Comparison of ENCODE assay signal across 7 mouse cellular contexts in genomic region chr10:81568381-81569191, GRCm38 (mm10). TPM values are rescaled to one million over a fixed set of nuclear protein-coding genes. Genes with fewer than 3 reads are reported as not detected.
DNase-seq lines count a peak whose midpoint lies in the region; ATAC-seq lines count a peak whose summit lies in the region.

No protein-coding gene starts in this region.

- ATAC-seq in hindbrain, embryonic 14.5 days (ENCODE audit: low FRiP score): no peak
- ATAC-seq in liver, embryonic 11.5 days (replicated peaks; ENCODE audit: low FRiP score): no peak

- peaks cover 43% of the 10 kb centered on the region for H3K4me1 ChIP-seq in hindbrain, embryonic 14.5 days (replicated peaks; ENCODE audit: control insufficient read depth, insufficient read depth, low read length)
- H3K4me1 ChIP-seq in liver, embryonic 11.5 days (replicated peaks; ENCODE audit: control insufficient read depth, insufficient read depth, low read length): peaks cover 64% of the 10 kb centered on the region

- no peak overlapping the region for H3K27ac ChIP-seq in hindbrain, embryonic 14.5 days
- H3K27ac ChIP-seq in liver, embryonic 11.5 days (ENCODE audit: low read depth, low read length): peak overlapping the region; percentile 35; the same call in 1 of the 2 replicates

- peak; percentile 71 for DNase-seq in NIH3T3 (ENCODE audit: low read depth)
- DNase-seq in adrenal gland, adult 8-10 months: peak; percentile 73
- peak; percentile 55 for DNase-seq in hindbrain, embryonic 14.5 days (ENCODE audit: low spot score)
- peak; percentile 65 for DNase-seq in liver, embryonic 11.5 days (ENCODE audit: low spot score)
- DNase-seq in retina, postnatal 1 day: peak; percentile 88
- DNase-seq in right cerebral cortex, adult 2 months (ENCODE audit: low spot score in 2 of 2): no peak
- no peak for DNase-seq in gastrocnemius, postnatal 36 days

- H3K9me3 ChIP-seq in hindbrain, embryonic 14.5 days (ENCODE audit: control insufficient read depth, low read length): no peaks in the 10 kb centered on the region
- no peaks in the 10 kb centered on the region for H3K9me3 ChIP-seq in liver, embryonic 11.5 days (ENCODE audit: control insufficient read depth, low read length)

- intact Hi-C loops in gastrocnemius, postnatal 36 days (cut with DNase I): no loop called here

- 10% methylated on average over 16 of the region's 16 CpGs for WGBS in hindbrain, embryonic 14.5 days
- WGBS in liver, embryonic 11.5 days: 21% methylated on average over 16 of the region's 16 CpGs

- H3K4me2 ChIP-seq in hindbrain, embryonic 14.5 days (replicated peaks): peak overlapping the region; percentile 15; the same call in 1 of the 2 replicates
- peak overlapping the region; percentile 31; the same call in 1 of the 2 replicates for H3K4me2 ChIP-seq in liver, embryonic 11.5 days

- H3K4me3 ChIP-seq in hindbrain, embryonic 14.5 days (replicated peaks; ENCODE audit: low read length): no peak overlapping the region
- no peak overlapping the region for H3K4me3 ChIP-seq in liver, embryonic 11.5 days (ENCODE audit: low read depth, low read length)

- no peak overlapping the region for H3K9ac ChIP-seq in hindbrain, embryonic 14.5 days
- no peak overlapping the region; the same call in 1 of the 2 replicates for H3K9ac ChIP-seq in liver, embryonic 11.5 days (ENCODE audit: low read depth, low read length)

- peaks cover 35% of the 10 kb centered on the region for H3K36me3 ChIP-seq in hindbrain, embryonic 14.5 days (replicated peaks; ENCODE audit: control insufficient read depth, insufficient read depth)
- H3K36me3 ChIP-seq in liver, embryonic 11.5 days (ENCODE audit: control insufficient read depth, insufficient read depth, low read length): peaks cover 18% of the 10 kb centered on the region

- H3K27me3 ChIP-seq in hindbrain, embryonic 14.5 days (ENCODE audit: control insufficient read depth, insufficient read depth, low read length): peaks cover 50% of the 10 kb centered on the region
- H3K27me3 ChIP-seq in liver, embryonic 11.5 days (replicated peaks; ENCODE audit: control insufficient read depth, insufficient read depth, low read length): peaks cover 9% of the 10 kb centered on the region

RNA-seq across cellular contexts. Expression of gene Tle2, which starts 5.8 kb away (rescaled TPM):
- total RNA-seq in adrenal gland, adult 8-10 months (2022): 100 to 1,000 TPM in 2 of 4 experiments, 10 to 100 TPM in 2; 50.6 to 211 (median 117) TPM
- polyA plus RNA-seq in hindbrain, embryonic 14.5 days (2014; fragmentation: Nextera tagmentation; extraction: Ambion mirVana): 24.5 and 29.7 TPM in 2 replicates
- polyA plus RNA-seq in liver, embryonic 11.5 days (2014; fragmentation: Nextera tagmentation; extraction: Ambion mirVana): 5.1 and 6.9 TPM in 2 replicates
- 1 to 10 TPM; 4.4 to 4.7 TPM for total RNA-seq in gastrocnemius, postnatal 36 days (2021)

RNA-seq across cellular contexts. Expression of gene Aes, which starts 9.3 kb away (rescaled TPM):
- 1,000 to 10,000 TPM in 3 of 4 experiments, 100 to 1,000 TPM in 1; 989 to 1,424 (median 1,166) TPM for total RNA-seq in adrenal gland, adult 8-10 months (2022)
- polyA plus RNA-seq in hindbrain, embryonic 14.5 days (2014; fragmentation: Nextera tagmentation; extraction: Ambion mirVana): 524 and 550 TPM in 2 replicates
- polyA plus RNA-seq in liver, embryonic 11.5 days (2014; fragmentation: Nextera tagmentation; extraction: Ambion mirVana): 213 and 229 TPM in 2 replicates
- 100 to 1,000 TPM; 847 to 848 TPM for total RNA-seq in gastrocnemius, postnatal 36 days (2021)

RNA-seq across cellular contexts. Expression of gene Gna11, which starts 23.6 kb away (rescaled TPM):
- total RNA-seq in adrenal gland, adult 8-10 months (2022): 100 to 1,000 TPM in 2 of 4 experiments, 10 to 100 TPM in 2; 90.2 to 105 (median 98.1) TPM
- polyA plus RNA-seq in hindbrain, embryonic 14.5 days (2014; fragmentation: Nextera tagmentation; extraction: Ambion mirVana): 87.5 and 95.5 TPM in 2 replicates
- 46.4 and 47.0 TPM in 2 replicates for polyA plus RNA-seq in liver, embryonic 11.5 days (2014; fragmentation: Nextera tagmentation; extraction: Ambion mirVana)
- 10 to 100 TPM; 23.6 TPM for total RNA-seq in gastrocnemius, postnatal 36 days (2021)

RNA-seq across cellular contexts. Expression of gene Tle6, which starts 32.3 kb away (rescaled TPM):
- 100 to 1,000 TPM in 2 of 4 experiments, 10 to 100 TPM in 2; 32.2 to 138 (median 85.6) TPM for total RNA-seq in adrenal gland, adult 8-10 months (2022)
- polyA plus RNA-seq in hindbrain, embryonic 14.5 days (2014; fragmentation: Nextera tagmentation; extraction: Ambion mirVana): 4.2 and 4.8 TPM in 2 replicates
- 13.2 and 16.7 TPM in 2 replicates for polyA plus RNA-seq in liver, embryonic 11.5 days (2014; fragmentation: Nextera tagmentation; extraction: Ambion mirVana)
- 1 to 10 TPM; 4.2 to 4.9 TPM for total RNA-seq in gastrocnemius, postnatal 36 days (2021)

RNA-seq across cellular contexts. Expression of gene BC025920, which starts 37.5 kb away (rescaled TPM):
- 1 to 10 TPM; 1.2 to 1.7 (median 1.3) TPM for total RNA-seq in adrenal gland, adult 8-10 months (2022)
- polyA plus RNA-seq in hindbrain, embryonic 14.5 days (2014; fragmentation: Nextera tagmentation; extraction: Ambion mirVana): 0.90 and 1.1 TPM in 2 replicates
- 0.81 and 1.1 TPM in 2 replicates for polyA plus RNA-seq in liver, embryonic 11.5 days (2014; fragmentation: Nextera tagmentation; extraction: Ambion mirVana)
- total RNA-seq in gastrocnemius, postnatal 36 days (2021): 1 to 10 TPM; 2.3 TPM

Comparison
In these comparisons a context has a peak if more than half of its experiments do, and no peak if none do; other contexts are left out.
1. DNase-seq: peak in NIH3T3 (single experiment), adrenal gland, adult 8-10 months (single experiment), hindbrain, embryonic 14.5 days (single experiment), liver, embryonic 11.5 days (single experiment) and retina, postnatal 1 day (single experiment); none in right cerebral cortex, adult 2 months (0 of 2) and gastrocnemius, postnatal 36 days (0 of 2).
2. RNA of gene Tle2, which starts 5.8 kb away (total RNA-seq): 50.6 to 211 TPM in adrenal gland, adult 8-10 months; 4.4 to 4.7 TPM in gastrocnemius, postnatal 36 days; every median in the first group is over 4 times any median in the second.